Mouse (Mus musculus): ENCODE measurements at regions not wholly inside any gene's neighbourhood (a gene's known extent, or its start where the extent isn't known, plus 50 kb on each side); places are given as distances from the start of the nearest gene placed in this dataset.

DNA sequence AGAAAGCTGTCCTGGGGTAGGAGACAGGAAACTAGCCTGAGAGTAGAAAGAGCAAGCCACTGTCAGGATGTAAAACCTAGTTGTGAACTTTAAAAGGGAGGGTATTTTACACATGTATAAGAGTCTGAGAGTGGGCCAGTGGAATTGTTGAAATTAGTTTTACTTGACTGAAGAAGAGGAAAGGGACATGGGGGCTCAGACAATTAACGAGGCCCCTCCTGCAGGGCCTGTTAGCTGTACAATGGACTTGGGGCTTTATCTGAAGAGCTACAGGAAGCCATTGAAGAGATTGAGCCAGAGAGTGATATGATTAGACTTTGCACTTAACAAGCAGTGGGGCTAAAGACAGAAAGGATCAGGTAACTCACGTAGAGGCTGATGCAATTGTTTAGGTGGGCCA, 102.2 kb upstream of the Adamts9 start:
- Histone ChIP-seq H3K27ac (ENCODE audit: low read depth, low read length) (no peak overlapping the region), H3K4me1 (ENCODE audit: insufficient read depth, low read length) (no peaks in the 10 kb centered on the region), H3K9me3 (ENCODE audit: low read length) (no peaks in the 10 kb centered on the region), H3K4me2 (ENCODE audit: low read depth, low read length, poor library complexity, severe bottlenecking) (no peak overlapping the region), H3K9ac (replicated peaks; ENCODE audit: low read length, poor library complexity, severe bottlenecking) (no peak overlapping the region), H3K4me3 (ENCODE audit: low read depth, low read length) (no peak overlapping the region), H3K27me3 (ENCODE audit: insufficient read depth, low read length) (no peaks in the 10 kb centered on the region), H3K36me3 (ENCODE audit: insufficient read depth, low read length) (no peaks in the 10 kb centered on the region)
- 48% methylated on average over 2 of the region's 2 CpGs for WGBS
- DNase-seq (ENCODE audit: low spot score): no peak
- TF ChIP-seq CTCF (IDR thresholded peaks at IDR 0.05): no peak
- ATAC-seq (ENCODE audit: low FRiP score): no peak

GRCm38 (mm10) chr6:93041041-93041440, 97.7 kb upstream of the Adamts9 start:
- 92% methylated on average over 3 of the region's 3 CpGs for WGBS
- Histone ChIP-seq H3K27ac (ENCODE audit: low read depth, low read length) (no peak overlapping the region), H3K4me2 (ENCODE audit: low read depth, low read length, poor library complexity, severe bottlenecking) (no peak overlapping the region), H3K4me1 (ENCODE audit: insufficient read depth, low read length) (no peaks in the 10 kb centered on the region), H3K4me3 (ENCODE audit: low read depth, low read length) (no peak overlapping the region), H3K36me3 (ENCODE audit: insufficient read depth, low read length) (no peaks in the 10 kb centered on the region), H3K9me3 (ENCODE audit: low read length) (peaks cover 4% of the 10 kb centered on the region; the same call in 1 of the 2 replicates), H3K9ac (replicated peaks; ENCODE audit: low read length, poor library complexity, severe bottlenecking) (no peak overlapping the region), H3K27me3 (ENCODE audit: insufficient read depth, low read length) (no peaks in the 10 kb centered on the region)
- ATAC-seq (ENCODE audit: low FRiP score) (no peak), DNase-seq (ENCODE audit: low spot score) (no peak)
- no peak for TF ChIP-seq CTCF (IDR thresholded peaks at IDR 0.05)

- H3K9ac ChIP-seq (replicated peaks; ENCODE audit: low read length, poor library complexity, severe bottlenecking): no peak overlapping the region
- H3K4me2 ChIP-seq (ENCODE audit: low read depth, low read length, poor library complexity, severe bottlenecking): no peak overlapping the region
- no peaks in the 10 kb centered on the region for H3K27me3 ChIP-seq (ENCODE audit: insufficient read depth, low read length)
- H3K36me3 ChIP-seq (ENCODE audit: insufficient read depth, low read length): no peaks in the 10 kb centered on the region
- DNase-seq (ENCODE audit: low spot score): no peak
- no peak overlapping the region for H3K27ac ChIP-seq (ENCODE audit: low read depth, low read length)
- no peaks in the 10 kb centered on the region for H3K9me3 ChIP-seq (ENCODE audit: low read length)
- H3K4me3 ChIP-seq (ENCODE audit: low read depth, low read length): no peak overlapping the region
- no peak for ATAC-seq (ENCODE audit: low FRiP score)
- WGBS: 79% methylated on average over 1 of the region's 1 CpGs
- no peaks in the 10 kb centered on the region for H3K4me1 ChIP-seq (ENCODE audit: insufficient read depth, low read length)
- TF ChIP-seq CTCF (IDR thresholded peaks at IDR 0.05): no peak
Measured at GRCm38 (mm10) chr6:93031812-93032330, 88.6 kb upstream of the Adamts9 start.

- H3K36me3 ChIP-seq (ENCODE audit: insufficient read depth, low read length): no peaks in the 10 kb centered on the region
- TF ChIP-seq CTCF (IDR thresholded peaks at IDR 0.05): no peak
- WGBS: 67% methylated on average over 9 of the region's 9 CpGs
- DNase-seq (ENCODE audit: low spot score): peak; percentile 63
- H3K4me1 ChIP-seq (ENCODE audit: insufficient read depth, low read length): no peaks in the 10 kb centered on the region
- H3K27me3 ChIP-seq (ENCODE audit: insufficient read depth, low read length): no peaks in the 10 kb centered on the region
- H3K4me3 ChIP-seq (ENCODE audit: low read depth, low read length): no peak overlapping the region
- no peak overlapping the region for H3K9ac ChIP-seq (replicated peaks; ENCODE audit: low read length, poor library complexity, severe bottlenecking)
- no peak overlapping the region for H3K27ac ChIP-seq (ENCODE audit: low read depth, low read length)
- ATAC-seq (ENCODE audit: low FRiP score): no peak
- no peaks in the 10 kb centered on the region for H3K9me3 ChIP-seq (ENCODE audit: low read length)
- no peak overlapping the region for H3K4me2 ChIP-seq (ENCODE audit: low read depth, low read length, poor library complexity, severe bottlenecking)
Measured at GRCm38 (mm10) chr6:93026068-93027022, 83.1 kb upstream of the Adamts9 start.

- no peaks in the 10 kb centered on the region for H3K36me3 ChIP-seq (ENCODE audit: insufficient read depth, low read length)
- H3K27me3 ChIP-seq (ENCODE audit: insufficient read depth, low read length): no peaks in the 10 kb centered on the region
- no peak overlapping the region for H3K9ac ChIP-seq (replicated peaks; ENCODE audit: low read length, poor library complexity, severe bottlenecking)
- no peak overlapping the region for H3K27ac ChIP-seq (ENCODE audit: low read depth, low read length)
- ATAC-seq (ENCODE audit: low FRiP score): no peak
- no peaks in the 10 kb centered on the region for H3K9me3 ChIP-seq (ENCODE audit: low read length)
- H3K4me3 ChIP-seq (ENCODE audit: low read depth, low read length): no peak overlapping the region
- no peak for TF ChIP-seq CTCF (IDR thresholded peaks at IDR 0.05)
- DNase-seq (ENCODE audit: low spot score): no peak
- H3K4me1 ChIP-seq (ENCODE audit: insufficient read depth, low read length): no peaks in the 10 kb centered on the region
- H3K4me2 ChIP-seq (ENCODE audit: low read depth, low read length, poor library complexity, severe bottlenecking): no peak overlapping the region
- WGBS: 90% methylated on average over 1 of the region's 1 CpGs
Measured at GRCm38 (mm10) chr6:93014534-93014933, 71.2 kb upstream of the Adamts9 start.

DNA sequence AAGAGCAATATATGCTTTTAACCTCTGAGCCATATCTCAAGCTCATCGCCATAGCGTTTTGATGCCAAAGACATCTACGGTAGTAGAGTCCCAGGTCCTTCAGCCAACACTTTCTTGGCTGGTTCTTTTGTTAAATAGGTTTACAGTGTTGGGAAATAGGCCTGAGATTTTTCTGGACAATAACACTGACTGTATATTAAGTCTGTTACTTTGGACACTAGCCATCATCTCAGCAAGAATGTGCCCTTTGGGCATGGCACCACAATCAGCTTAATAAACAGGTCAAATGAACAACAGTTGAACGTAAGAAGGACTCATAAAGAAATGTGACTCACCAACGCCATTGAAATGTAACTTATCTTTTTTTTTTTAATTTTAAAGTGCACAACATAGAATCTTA, 68.6 kb upstream of the Adamts9 start:
- no peaks in the 10 kb centered on the region for H3K27me3 ChIP-seq (ENCODE audit: insufficient read depth, low read length)
- H3K36me3 ChIP-seq (ENCODE audit: insufficient read depth, low read length): no peaks in the 10 kb centered on the region
- ATAC-seq (ENCODE audit: low FRiP score) (no peak), DNase-seq (ENCODE audit: low spot score) (no peak)
- H3K9me3 ChIP-seq (ENCODE audit: low read length): no peaks in the 10 kb centered on the region
- H3K9ac ChIP-seq (replicated peaks; ENCODE audit: low read length, poor library complexity, severe bottlenecking): no peak overlapping the region
- H3K4me1 ChIP-seq (ENCODE audit: insufficient read depth, low read length): no peaks in the 10 kb centered on the region
- 85% methylated on average over 5 of the region's 5 CpGs for WGBS
- H3K27ac ChIP-seq (ENCODE audit: low read depth, low read length): no peak overlapping the region
- H3K4me3 ChIP-seq (ENCODE audit: low read depth, low read length): no peak overlapping the region
- H3K4me2 ChIP-seq (ENCODE audit: low read depth, low read length, poor library complexity, severe bottlenecking): no peak overlapping the region
- no peak for TF ChIP-seq CTCF (IDR thresholded peaks at IDR 0.05)

Measured in midbrain, postnatal 0 days (tissue).